Mouse (Mus musculus) frontal cortex, adult (tissue): Measurements from ENCODE around the gene Mrpl23.

ENCODE experiments used
- ATAC-seq: cut with Nextera tagmentation; 2 replicates; pipeline ENCODE4 v1.9.2; 2017; ENCODE audit warnings: mild to moderate bottlenecking, moderate library complexity, mixed read lengths; ENCODE audit not compliant: low TSS enrichment

Mrpl23 gene

GRCm38 (mm10) chr7:142522352-142522751, 10.1 kb upstream of the Mrpl23 start:
- ATAC-seq, result no peak

- ATAC-seq, result no peak
Observed at GRCm38 (mm10) chr7:142523200-142523990, 9.1 kb upstream of the Mrpl23 start.

- no peak for ATAC-seq
Observed at GRCm38 (mm10) chr7:142525342-142526178, 6.9 kb upstream of the Mrpl23 start.

GRCm38 (mm10) chr7:142529350-142529749, 3.1 kb upstream of the Mrpl23 start:
- no peak for ATAC-seq

- no peak for ATAC-seq
Observed at GRCm38 (mm10) chr7:142531973-142532521, 439 bp upstream of the Mrpl23 start.

GRCm38 (mm10) chr7:142533059-142533855, 771 bp downstream of the Mrpl23 start:
- ATAC-seq, result peak; percentile 79

GRCm38 (mm10) chr7:142535116-142535515, 2.6 kb downstream of the Mrpl23 start:
- no peak for ATAC-seq

- no peak for ATAC-seq
Observed at GRCm38 (mm10) chr7:142535832-142536231, 3.3 kb downstream of the Mrpl23 start.

- no peak for ATAC-seq
Observed at GRCm38 (mm10) chr7:142537181-142537580, 4.7 kb downstream of the Mrpl23 start.

- ATAC-seq, result 0 out of 2 replicates have a peak, but pooled peaks have one; percentile 66
Observed at GRCm38 (mm10) chr7:142537879-142538278, 5.4 kb downstream of the Mrpl23 start.

GRCm38 (mm10) chr7:142538291-142538690, 5.8 kb downstream of the Mrpl23 start:
- ATAC-seq, result no peak

- ATAC-seq, result no peak
Observed at GRCm38 (mm10) chr7:142538766-142539165, 6.3 kb downstream of the Mrpl23 start.

- ATAC-seq, result no peak
Observed at GRCm38 (mm10) chr7:142539828-142540227, 7.3 kb downstream of the Mrpl23 start.

- ATAC-seq, result no peak
Observed at GRCm38 (mm10) chr7:142542771-142543303, 10.4 kb downstream of the Mrpl23 start.

GRCm38 (mm10) chr7:142545967-142546366, 13.5 kb downstream of the Mrpl23 start:
- no peak for ATAC-seq

- no peak for ATAC-seq
Observed at GRCm38 (mm10) chr7:142547874-142548273, 15.4 kb downstream of the Mrpl23 start.

GRCm38 (mm10) chr7:142548706-142549105, 16.2 kb downstream of the Mrpl23 start:
- ATAC-seq, result no peak

GRCm38 (mm10) chr7:142549941-142550763, 17.7 kb downstream of the Mrpl23 start:
- no peak for ATAC-seq

GRCm38 (mm10) chr7:142550935-142551373, 18.5 kb downstream of the Mrpl23 start:
- ATAC-seq, result no peak

GRCm38 (mm10) chr7:142551691-142552090, 19.2 kb downstream of the Mrpl23 start:
- ATAC-seq, result no peak
